Mouse (Mus musculus) fat pad, adult 2 months (tissue): ENCODE data around the gene Arhgap10.

Source experiments
- DNase-seq: peaks from one replicate; pipeline ENCODE4 v3.0.0-alpha.2; 2011; ENCODE audit warnings: low read depth, low spot score; ENCODE audit errors: extremely low read depth

Gene Arhgap10

DNA sequence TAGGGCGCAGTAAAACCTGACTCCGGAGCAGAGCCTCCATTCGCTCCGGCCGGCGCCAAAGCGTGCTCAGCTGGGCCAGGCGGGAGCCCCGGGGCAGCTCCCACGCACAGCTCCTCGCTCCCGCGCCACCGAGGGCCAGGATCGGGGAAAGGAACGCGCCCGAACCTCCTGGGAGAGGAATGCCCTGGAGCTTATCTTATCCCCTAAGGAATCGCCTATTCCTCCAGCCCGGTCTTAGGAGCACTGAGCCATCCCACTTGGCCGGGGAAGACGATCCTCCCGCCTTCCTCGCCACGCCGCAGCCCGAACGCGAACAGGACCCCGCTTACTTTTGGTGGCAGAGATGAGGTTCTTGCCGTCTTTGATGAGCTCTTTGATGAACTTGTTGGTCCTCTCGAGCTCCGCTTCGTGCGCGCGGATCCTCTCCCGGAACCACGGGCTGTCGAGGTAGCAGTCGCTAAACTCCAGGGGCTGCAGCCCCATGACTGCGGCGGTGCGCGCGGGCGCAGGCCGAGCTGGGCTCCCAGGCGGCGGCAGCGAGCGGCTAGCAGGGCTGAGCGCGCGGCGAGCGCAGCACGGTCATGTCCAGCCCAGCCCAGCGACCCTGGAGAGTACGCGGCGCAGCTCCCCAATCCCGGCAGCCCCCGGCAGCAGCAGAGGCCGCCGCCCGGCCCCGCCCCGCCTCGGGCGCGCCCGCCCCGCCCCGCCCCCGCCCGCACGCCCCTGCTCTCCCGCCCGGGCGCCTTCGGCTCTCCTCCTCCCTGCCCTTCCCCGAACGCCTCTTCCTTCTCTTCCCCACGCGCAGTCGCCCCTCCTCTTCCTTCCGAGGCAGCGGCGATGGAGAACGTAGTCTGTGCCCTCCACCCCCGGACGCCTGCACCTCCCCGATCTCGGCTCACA is at the start of gene Arhgap10:
Gene Arhgap10 (minus strand): TSS at position 653 of the 900 bp plus-strand sequence.
- DNase-seq, result no peak

DNA sequence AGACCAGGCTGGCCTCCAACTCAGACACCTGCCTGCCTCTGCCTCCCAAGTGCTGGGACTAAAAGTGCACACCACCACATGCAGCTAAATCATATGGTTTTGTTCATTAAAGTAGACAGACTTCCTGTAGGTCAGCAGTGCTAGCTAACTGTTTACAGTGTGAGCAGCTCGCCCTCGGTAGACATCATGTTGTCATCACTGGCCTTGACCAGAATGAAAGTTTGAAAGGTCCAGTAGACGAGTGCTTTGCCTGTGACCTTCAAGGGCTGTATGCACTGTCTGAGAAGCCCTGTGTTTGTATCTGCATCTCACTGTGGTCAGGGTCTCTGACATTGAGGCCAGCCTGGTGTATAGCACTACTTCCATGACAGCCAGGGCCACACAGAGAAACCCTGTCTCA is 43.7 kb upstream of the Arhgap10 start:
- no peak for DNase-seq

DNA sequence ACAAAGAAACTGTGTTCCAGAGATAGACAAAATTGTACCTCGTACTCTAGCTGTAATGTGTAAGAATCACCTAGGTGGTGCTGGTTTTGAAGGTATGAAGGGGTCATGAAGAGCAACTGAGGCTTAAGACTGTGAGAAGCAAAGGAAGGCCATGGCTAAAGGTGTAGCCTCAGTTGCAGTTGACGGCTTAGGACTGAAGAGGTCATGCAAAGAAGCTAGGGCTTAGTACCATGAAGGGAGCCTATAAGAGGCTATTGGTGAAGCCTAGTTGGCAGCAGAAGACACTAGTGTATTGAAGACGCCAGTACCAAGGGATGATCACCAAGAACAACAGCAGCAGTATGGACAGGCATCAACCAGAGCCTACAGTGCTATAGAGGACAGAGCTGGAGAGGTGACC is 34.7 kb upstream of the Arhgap10 start:
- DNase-seq, result no peak

DNA sequence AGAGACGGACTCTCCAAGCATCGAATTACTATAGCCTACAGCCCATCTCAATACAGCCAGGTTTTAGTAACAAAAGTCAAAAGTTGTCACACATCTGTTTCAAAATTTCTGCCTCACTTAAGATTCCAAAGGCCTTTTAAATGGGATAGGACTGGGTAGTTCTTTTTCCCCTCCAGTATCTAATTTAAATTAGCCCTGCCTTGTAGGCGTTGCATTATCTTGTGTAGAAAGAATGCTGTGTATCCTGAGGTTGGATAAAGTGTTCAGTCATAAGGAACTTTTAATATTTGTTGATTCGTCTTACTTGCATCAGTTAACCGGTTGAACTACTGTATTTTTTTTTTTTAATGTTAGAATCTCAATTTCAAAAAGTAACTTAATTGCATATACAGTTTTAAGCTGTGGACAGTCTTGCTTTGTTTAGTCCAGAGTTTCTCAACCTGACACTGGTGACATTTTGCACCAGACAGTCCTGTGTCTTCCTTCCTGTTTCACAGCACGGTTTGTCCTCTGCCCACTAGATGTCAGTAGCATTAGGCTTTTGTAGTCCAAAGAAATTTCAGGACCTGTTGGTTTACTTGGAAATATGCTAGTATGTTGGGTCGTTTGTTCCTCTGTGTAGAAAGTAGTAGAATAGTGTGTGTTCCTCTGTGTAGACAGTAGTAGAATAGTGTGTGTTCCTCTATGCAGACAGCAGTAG is 32.3 kb upstream of the Arhgap10 start:
- no peak for DNase-seq

DNA sequence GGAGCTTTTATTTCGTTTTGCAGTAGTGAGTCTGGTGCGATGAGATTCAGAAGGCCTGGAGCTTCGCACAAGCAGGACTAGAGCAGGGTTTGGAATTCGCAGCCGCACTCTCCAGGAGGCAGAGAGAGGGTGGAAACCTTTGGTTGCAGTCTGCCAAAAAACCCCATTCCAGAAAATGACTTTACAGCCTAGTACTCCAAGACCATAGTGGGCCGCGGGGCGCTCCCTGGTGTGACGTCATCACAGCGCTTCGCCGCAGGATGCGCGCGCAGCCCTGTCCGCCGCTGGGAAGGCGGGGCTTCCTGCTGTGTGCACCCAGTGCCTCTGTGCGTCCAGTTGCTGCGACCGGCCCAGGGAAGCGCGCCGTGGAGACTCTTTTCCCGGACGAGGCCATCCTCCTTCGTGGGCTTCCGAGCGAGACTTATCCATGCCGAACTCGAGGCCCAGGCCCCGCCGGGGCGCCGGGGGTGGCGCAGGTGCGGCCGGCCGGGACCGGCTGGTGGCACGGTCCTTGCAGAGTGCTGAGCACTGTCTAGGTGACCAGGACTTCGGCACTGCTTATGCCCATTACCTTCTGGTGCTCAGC is 31.5 kb upstream of the Arhgap10 start, which contains the start of gene Prmt9:
Gene Prmt9 (plus strand): TSS at position 277 of the 586 bp plus-strand sequence.
- DNase-seq, result no peak

DNA sequence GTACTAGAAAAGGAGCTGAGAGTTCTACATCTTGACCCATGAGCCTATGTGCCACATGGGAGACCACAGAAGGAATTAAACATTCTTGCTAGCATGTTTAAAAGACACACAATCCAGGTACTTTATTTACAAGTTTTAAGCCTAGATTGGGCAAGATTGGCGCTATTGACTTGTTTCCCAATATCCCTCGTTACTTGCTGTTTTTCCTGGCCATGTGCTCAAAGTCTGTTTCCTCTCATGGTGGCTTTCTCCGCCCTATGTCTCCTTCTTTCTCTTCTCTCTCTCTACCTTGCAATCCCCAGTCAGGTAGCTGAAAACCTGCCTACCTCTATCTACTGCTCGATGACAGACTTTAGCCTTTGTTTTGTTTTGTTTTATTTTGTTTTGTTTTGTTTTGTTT is 27.9 kb upstream of the Arhgap10 start:
- DNase-seq, result no peak

DNA sequence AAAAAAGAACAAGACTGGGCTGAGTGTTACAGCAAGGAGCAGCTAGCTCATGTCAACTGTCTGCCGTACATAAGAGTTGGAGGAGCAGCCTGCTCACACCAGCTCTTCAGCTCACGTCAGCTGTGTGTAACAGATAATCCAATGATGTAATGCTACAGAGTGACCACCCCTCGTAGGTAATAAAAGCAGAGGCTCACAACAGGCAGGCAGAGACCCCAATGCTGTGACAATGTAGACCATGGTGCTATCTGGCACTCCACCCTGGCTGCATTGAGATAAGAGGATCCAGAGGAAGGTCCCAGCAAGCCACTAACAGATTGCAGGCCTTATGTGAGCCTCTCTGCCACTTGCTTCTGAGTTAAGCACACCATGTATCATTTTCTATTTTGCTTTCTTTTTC is 26.7 kb upstream of the Arhgap10 start:
- DNase-seq, result no peak

DNA sequence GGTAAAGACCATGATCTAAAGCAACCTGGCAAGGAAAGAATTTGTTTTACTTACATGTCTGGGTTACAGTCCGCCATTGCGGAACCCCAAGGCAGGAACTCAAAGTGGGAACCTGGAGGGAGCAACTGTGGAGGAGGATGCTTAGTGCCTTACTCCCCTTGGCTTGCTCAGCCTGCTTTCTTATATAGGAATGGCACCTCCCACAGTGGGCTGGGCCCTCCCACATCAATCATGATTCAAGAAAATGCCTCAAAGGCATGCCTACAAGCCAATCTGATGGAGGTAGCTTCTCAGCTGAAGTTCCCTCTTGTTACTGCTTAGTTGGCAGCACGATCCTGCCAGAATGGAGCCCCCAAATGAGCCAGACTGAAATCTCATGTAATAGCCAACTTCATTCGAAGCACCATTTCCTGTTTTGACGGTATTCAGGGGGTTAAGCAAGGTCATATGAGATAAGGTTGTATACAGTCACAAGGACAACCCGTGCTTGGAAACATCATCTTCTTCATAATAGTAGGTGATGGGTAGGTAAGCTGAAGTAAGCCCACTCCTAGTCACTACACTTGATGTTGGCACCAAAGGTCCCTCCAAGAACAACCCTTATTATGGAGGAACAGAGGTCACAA is 25.5 kb upstream of the Arhgap10 start:
- no peak for DNase-seq

DNA sequence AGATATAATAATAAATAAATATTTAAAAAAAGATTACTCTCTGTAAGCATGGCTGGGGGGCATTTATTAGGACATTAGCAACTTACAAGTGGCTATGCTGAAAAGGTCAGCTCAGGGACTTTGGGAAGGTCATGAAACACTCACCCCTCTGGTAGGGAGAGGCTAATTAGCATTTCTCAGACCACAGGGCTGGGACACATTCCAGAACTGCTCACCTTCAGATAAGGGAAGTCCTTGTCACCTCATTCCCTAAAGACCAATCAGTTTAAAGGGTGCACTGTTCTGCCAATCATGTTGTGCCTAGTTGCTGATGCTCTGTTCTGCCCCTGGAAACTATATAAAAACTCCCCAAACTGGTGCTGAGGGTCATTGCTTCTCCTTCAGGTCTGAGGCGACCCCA is 20.5 kb upstream of the Arhgap10 start:
- no peak for DNase-seq

DNA sequence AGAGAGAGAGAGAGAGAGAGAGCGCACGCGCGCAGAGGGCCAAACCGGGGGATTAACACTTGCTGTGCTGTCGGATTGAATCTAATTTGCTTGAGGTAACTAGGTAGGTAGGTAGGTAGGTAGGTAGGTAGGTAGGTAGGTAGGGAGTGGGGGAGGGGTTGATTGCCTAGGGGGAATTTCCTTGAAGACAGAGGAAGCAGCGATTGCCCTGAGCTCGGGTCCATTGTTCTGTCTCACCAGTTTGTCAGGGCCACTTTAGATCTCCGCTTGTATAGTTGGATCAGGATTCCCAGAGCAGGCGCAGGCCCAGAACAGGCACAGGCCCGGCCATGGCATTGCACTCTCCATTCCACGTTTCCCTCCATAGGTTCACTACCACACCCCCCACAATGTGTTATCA is 19.1 kb upstream of the Arhgap10 start:
- no peak for DNase-seq

DNA sequence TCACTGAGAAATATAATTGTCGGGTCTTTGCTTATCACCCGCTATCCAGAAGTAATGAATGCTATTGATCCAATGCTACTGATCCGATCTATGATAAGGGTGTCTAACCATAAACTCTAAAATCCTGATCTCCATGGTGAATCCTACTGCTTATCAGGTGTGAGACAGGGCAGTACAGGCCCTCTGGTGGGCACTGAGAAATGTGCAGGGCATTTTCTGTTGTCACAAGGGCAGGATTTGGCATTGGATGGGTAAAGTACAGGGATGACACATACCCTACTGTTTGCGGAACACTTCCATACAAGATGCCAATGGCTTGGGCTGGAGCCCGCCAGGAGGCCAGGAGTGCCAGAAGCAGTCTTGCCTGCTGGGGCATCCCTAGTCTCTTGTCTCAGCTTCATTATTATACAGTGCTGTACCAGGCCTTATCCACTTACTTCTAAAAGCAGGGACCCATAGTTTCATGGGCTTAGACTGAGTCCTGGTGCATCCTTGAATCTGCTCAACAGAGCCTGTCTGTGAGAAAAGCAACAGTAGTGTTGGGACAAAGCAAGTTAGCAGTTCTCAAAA is 17.4 kb upstream of the Arhgap10 start:
- no peak for DNase-seq

DNA sequence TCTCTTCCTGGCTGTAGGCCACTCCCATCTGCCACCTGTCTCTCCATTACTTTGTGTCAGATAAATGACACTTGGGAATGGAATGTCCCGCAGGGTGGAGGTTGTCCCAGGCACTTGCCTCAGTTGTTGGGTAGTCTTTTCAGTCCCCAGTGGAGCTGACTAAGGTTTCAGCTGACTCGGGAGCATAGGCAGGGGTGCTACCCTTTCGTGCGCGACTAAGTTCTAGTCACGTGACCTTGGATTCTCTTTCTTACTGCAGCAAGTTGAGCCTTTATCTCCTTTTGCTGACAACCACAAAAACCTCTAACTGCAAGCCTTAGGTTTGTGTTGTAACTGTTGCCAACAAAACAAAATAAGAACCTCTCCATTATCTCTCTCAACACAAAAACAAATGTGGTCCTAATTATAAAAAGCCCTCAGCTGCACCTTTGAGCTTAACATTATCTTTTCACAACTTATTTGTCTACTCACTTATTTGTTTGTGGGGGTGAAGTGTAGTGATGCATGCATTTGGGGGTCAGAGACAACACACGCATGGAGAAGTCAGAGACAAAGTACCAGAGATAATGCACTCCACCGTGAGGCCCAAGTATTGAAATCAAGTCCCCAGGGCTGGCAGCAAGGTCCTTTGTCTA is 16.7 kb upstream of the Arhgap10 start:
- DNase-seq, result no peak

DNA sequence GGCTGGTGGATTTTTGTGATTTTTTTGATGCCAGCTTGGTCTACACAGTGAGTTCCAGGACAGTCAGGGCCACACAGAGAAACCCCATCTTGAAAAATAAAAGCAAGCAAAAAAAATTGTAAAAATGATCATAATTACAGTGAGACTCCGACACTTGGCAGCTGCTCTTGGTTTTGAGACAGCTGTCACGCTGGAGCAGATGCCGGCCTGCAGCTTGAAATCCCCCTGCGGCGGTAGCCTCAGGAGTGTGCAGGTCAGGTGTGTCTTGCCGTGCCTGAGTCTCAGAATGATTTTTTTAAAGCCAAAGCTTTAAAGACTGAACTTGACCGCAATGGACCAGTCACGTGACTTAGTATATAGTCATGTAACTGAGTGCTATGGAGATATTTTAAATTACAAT is 8.4 kb upstream of the Arhgap10 start:
- no peak for DNase-seq

DNA sequence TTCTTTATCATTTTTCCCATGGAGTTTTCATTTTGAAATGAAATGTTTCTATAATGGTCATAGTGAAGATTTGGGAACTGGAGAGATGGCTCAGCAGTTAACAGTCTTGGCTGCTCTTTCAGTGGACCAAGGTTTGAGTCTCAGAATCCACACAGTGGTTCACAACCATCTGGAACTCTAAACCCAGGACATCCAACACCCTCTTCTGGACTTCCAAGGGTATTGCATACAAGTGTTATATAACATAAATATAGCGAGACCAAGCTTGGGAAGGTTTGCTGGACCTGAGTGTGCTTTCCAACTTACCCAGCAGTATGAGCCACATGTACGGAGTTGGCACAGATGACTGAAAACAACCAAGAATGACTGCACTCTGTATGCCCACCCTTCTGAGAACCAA is 7.2 kb upstream of the Arhgap10 start:
- no peak for DNase-seq

DNA sequence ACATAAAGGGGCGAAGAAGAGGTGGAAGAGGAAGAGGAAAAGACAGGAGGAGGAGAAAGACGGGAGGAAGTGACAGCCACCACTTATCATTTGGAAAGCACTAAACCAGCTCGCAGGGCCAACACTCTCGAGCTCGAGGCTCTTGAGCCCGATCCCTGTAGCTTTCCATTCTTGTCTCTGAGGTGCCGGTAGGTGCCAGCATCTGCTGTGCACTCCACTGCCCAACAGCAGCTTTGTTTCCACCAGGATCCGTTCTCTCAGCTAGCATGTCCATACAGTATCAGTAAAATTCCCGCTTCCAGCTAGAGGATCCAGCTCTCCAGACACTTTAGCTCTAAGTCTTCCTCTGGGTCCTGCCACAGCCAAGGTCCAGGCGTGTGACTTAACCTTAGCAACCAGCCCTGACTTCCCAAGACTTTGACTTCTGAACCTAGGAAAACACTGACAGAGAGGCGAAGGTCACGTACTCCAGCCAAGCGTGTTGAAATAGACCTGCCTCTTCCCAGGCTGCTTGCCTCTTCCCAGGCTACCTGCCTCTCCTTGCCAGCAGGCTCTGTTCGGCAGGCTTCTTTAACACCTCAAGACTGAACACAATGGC is 6.4 kb upstream of the Arhgap10 start:
- DNase-seq, result peak; percentile 52

DNA sequence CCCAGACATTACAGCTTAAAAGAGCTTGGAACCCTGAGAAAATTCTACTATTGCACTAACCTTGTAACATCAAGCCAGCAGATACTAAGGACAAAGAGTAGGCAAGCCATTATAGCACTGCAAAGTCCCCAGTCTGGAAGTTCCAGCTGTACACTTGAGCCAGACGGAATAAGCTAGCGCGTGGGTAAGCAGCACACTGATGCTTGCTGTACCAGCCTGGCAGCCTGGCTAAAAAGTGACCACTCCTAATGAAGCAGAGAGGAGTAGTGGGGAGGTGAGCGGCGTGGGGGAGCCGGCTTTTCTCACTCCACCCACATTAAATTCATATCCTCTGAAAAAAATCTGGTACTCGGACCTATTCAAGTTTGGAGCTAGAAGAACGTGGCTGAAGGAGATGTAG is 5.2 kb upstream of the Arhgap10 start:
- no peak for DNase-seq

DNA sequence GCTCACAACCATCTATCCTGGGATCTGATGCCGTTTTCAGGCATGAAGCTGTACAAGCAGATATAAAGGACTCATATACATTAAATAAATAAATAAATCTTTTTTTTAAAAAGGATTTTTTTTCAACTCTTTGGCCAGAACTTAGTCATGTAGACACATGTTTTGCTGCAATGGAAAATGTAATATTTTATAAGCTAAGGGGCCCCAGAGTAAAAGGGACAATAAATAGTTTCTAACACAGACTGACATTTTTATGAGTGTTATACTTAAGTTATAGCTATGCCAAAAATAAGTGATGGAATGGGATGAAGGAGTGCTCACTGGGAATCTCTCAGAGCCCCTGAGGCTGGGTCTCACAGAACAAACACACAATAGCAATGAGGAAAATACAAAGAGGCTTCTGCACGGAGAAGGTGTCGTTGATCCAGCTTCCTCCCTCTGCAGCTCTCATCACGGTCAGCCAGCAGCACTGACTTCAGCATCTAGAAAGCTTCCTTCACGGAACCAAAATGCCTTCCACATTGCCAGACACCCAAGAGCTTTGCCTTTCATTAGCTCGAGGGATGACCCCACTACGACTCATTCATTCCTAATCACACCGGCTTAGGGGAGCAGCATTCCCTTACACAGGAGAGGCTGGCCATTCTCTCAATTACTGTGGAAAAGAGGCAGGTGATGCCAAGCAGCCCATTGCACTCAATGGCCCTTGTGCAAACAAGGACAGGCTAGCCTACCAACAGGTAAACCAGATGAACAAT is 3.5 kb upstream of the Arhgap10 start:
- DNase-seq, result no peak

DNA sequence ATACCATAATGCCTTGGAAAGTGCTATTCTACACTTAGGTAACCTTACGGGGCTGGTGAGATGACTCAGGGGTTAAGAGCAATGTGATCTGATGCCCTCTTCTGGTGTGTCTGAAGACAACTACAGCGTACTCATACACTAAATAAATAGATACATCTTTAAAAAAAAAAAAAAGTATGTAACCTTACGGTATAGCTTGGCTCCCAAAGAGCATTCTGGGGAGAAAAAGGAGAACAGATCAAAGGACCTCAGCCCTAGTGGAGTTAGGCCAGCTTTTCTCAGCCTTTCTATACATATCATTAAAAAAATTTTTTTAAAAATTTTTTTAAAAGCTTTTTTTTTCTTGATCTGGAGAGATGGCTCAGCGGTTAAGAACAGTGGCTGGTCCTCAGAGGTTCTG is 2.8 kb upstream of the Arhgap10 start:
- DNase-seq, result no peak
